Mouse (Mus musculus) spleen, adult 2 months (tissue): ENCODE measurements around the gene Ccz1.

Experiments used
- CTCF ChIP-seq: fragments of 200-500 bp; IDR thresholded peaks from 2 replicates; pipeline ENCODE4 v1.5.1; 2011; ENCODE audit warnings: mild to moderate bottlenecking, inconsistent platforms; ENCODE audit not compliant: insufficient read depth, insufficient read length, insufficient replicate concordance; ENCODE audit errors: extremely low read depth
- POLR2A ChIP-seq: fragments of 200-500 bp; IDR thresholded peaks from 2 replicates; pipeline ENCODE4 v1.6.1; 2011; ENCODE audit warnings: low read depth, low read length, inconsistent platforms

- TF ChIP-seq CTCF (no peak), POLR2A (no peak)
Observed at GRCm38 (mm10) chr5:144026620-144027263, 12.1 kb upstream of the Ccz1 start, which contains the start of gene Ocm.
